Mouse (Mus musculus) MEL (cell line): Measurements from ENCODE around the gene Nfasc.

Experiments used
- CHD2 ChIP-seq: IDR thresholded peaks from 2 replicates; pipeline ENCODE4 v1.6.1; 2011; ENCODE audit warnings: low read length, improper control_type of control experiment
- CTCF ChIP-seq, 3 experiments: IDR thresholded peaks in 2 of 3; conservative IDR thresholded peaks in 1 of 3; 2 replicates each; pipeline ENCODE4 v1.5.1; 2011 to 2012; ENCODE audit warnings: low read length in 3 of 3, low read depth in 2 of 3, mild to moderate bottlenecking in 2 of 3, improper control_type of control experiment in 1 of 3, inconsistent platforms in 1 of 3, mixed read lengths in 1 of 3, moderate library complexity in 1 of 3; ENCODE audit not compliant: control insufficient read depth in 1 of 3, insufficient read depth in 1 of 3, poor library complexity in 1 of 3, severe bottlenecking in 1 of 3
- GATA1 ChIP-seq: IDR thresholded peaks from 2 replicates; pipeline ENCODE4 v1.6.1; 2011; ENCODE audit warnings: low read depth, low read length, improper control_type of control experiment
- KAT2A ChIP-seq: conservative IDR thresholded peaks from 2 replicates; pipeline ENCODE4 v1.6.1; 2012; ENCODE audit warnings: low read depth, low read length, improper control_type of control experiment, inconsistent platforms
- MAFK ChIP-seq: IDR thresholded peaks from 2 replicates; pipeline ENCODE4 v1.6.1; 2011; ENCODE audit warnings: low read depth, mild to moderate bottlenecking, low read length, improper control_type of control experiment, borderline replicate concordance
- POLR2A ChIP-seq, 2 experiments: IDR thresholded peaks; 2 replicates each; pipeline ENCODE4 v1.6.1; 2011 to 2012; ENCODE audit warnings: low read length in 2 of 2, mild to moderate bottlenecking in 2 of 2, control low read depth in 1 of 2, improper control_type of control experiment in 1 of 2, low read depth in 1 of 2, moderate library complexity in 1 of 2; ENCODE audit not compliant: control insufficient read depth in 1 of 2, insufficient read depth in 1 of 2, poor library complexity in 1 of 2
- RCOR1 ChIP-seq: IDR thresholded peaks from 2 replicates; pipeline ENCODE4 v1.6.1; 2012; ENCODE audit warnings: low read depth, mild to moderate bottlenecking, inconsistent platforms, low read length, improper control_type of control experiment
- TAL1 ChIP-seq: IDR thresholded peaks from 2 replicates; pipeline ENCODE4 v1.6.1; 2012; ENCODE audit warnings: mild to moderate bottlenecking, inconsistent platforms, low read length, moderate library complexity, mixed read lengths
- USF1 ChIP-seq: IDR thresholded peaks from 2 replicates; pipeline ENCODE4 v1.6.1; 2014; ENCODE audit warnings: low read depth, mild to moderate bottlenecking, inconsistent platforms, low read length, improper control_type of control experiment, moderate library complexity
- ZC3H11A ChIP-seq: IDR thresholded peaks from 2 replicates; pipeline ENCODE4 v1.6.1; 2012; ENCODE audit warnings: low read depth, mild to moderate bottlenecking, inconsistent platforms, low read length, improper control_type of control experiment
- ZKSCAN1 ChIP-seq: IDR thresholded peaks from 2 replicates; pipeline ENCODE4 v1.6.1; 2012; ENCODE audit warnings: low read depth, mild to moderate bottlenecking, inconsistent platforms, low read length, improper control_type of control experiment, moderate library complexity
- ZNF384 ChIP-seq: IDR thresholded peaks from 2 replicates; pipeline ENCODE4 v1.6.1; 2012; ENCODE audit warnings: low read depth, mild to moderate bottlenecking, inconsistent platforms, low read length, improper control_type of control experiment

GRCm38 (mm10) chr1:132537736-132538135, 203.9 kb downstream of the Nfasc start:
- TF ChIP-seq USF1, result no peak
- TF ChIP-seq KAT2A, result no peak
- TF ChIP-seq POLR2A (IDR thresholded peaks at IDR 0.05; ENCODE audit: control insufficient read depth in 1 of 2, insufficient read depth in 1 of 2, low read depth in 1 of 2, low read length in 2 of 2, poor library complexity in 1 of 2), result no peak
- no peak for TF ChIP-seq CTCF (IDR thresholded peaks at IDR 0.05 in 2 of 3, conservative IDR thresholded peaks at IDR 0.05 in 1 of 3; ENCODE audit: control insufficient read depth in 1 of 3, insufficient read depth in 1 of 3, low read depth in 2 of 3, low read length in 3 of 3, poor library complexity in 1 of 3, severe bottlenecking in 1 of 3)
- TF ChIP-seq ZC3H11A, result no peak
- TF ChIP-seq ZNF384, result no peak
- no peak for TF ChIP-seq ZKSCAN1
- no peak for TF ChIP-seq MAFK
- no peak for TF ChIP-seq GATA1
- TF ChIP-seq TAL1, result no peak
- no peak for TF ChIP-seq RCOR1
- no peak for TF ChIP-seq CHD2
